Mouse (Mus musculus): ENCODE measurements around the gene Akna.

DNA sequence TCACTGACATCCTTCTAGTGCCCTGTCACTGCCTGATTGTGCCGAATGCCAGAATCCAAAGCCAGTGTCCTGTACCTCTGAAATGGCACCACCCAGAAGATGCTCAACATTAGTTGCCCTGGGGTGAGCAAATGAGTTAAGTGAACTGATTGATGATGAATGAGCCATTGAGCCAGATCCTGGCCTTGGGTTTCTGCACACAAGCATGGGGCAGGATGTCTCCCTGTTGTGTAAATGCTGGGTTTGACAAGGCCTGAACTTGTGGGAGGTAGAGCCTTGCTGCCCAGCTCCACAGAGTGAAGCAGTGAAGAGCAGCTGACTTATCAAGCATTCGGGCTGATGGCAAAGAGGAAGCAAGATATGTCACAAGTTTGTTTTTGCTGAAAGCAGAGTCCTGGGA is 39.9 kb upstream of the Akna start:
- TF ChIP-seq POLR2A (IDR thresholded peaks at IDR 0.05; ENCODE audit: control insufficient read depth in 1 of 2, insufficient read depth in 1 of 2, low read depth in 1 of 2, low read length in 2 of 2, poor library complexity in 1 of 2) (no peak), TBP (IDR thresholded peaks at IDR 0.05; ENCODE audit: low read depth, low read length) (no peak), ELF1 (IDR thresholded peaks at IDR 0.05; ENCODE audit: low read depth, low read length) (no peak), EP300 (IDR thresholded peaks at IDR 0.05; ENCODE audit: low read depth in 1 of 2, low read length in 2 of 2) (no peak), CTCF (IDR thresholded peaks at IDR 0.05 in 2 of 3, conservative IDR thresholded peaks at IDR 0.05 in 1 of 3; ENCODE audit: control insufficient read depth in 1 of 3, insufficient read depth in 1 of 3, low read depth in 2 of 3, low read length in 3 of 3, poor library complexity in 1 of 3, severe bottlenecking in 1 of 3) (no peak), NRF1 (IDR thresholded peaks at IDR 0.05; ENCODE audit: insufficient read depth, low read depth, low read length, poor library complexity, severe bottlenecking) (no peak), TCF12 (IDR thresholded peaks at IDR 0.05; ENCODE audit: low read depth, low read length) (no peak), TAL1 (IDR thresholded peaks at IDR 0.05; ENCODE audit: low read length) (no peak), CHD2 (IDR thresholded peaks at IDR 0.05; ENCODE audit: low read length) (no peak), POLR2AphosphoS5 (IDR thresholded peaks at IDR 0.05; ENCODE audit: borderline replicate concordance, low read depth, low read length) (no peak)

All from MEL (cell line).